Mouse (Mus musculus) liver, embryonic 14.5 days (tissue): ENCODE measurements around the gene Gramd4.

Experiments
- CTCF ChIP-seq: IDR thresholded peaks from 2 replicates; pipeline ENCODE4 v1.5.1; 2016; ENCODE audit warnings: antibody characterized with exemption, low read depth, control low read depth
- EP300 ChIP-seq: IDR thresholded peaks from 2 replicates; pipeline ENCODE4 v1.6.1; 2016; ENCODE audit warnings: antibody characterized with exemption, low read depth

GRCm38 (mm10) chr15:86123409-86123808 is 65.9 kb downstream of the Gramd4 start:
- TF ChIP-seq CTCF (no peak), EP300 (peak; percentile 55; the same call in 1 of the 2 replicates)
